Mouse (Mus musculus): ENCODE results near the gene Pepd. TPM values are rescaled to one million over a fixed set of nuclear protein-coding genes. Genes with fewer than 3 reads are reported as not detected.

Pepd gene
- total RNA-seq, 2 experiments from 2014 or later = 24.1 to 24.3 TPM

DNA sequence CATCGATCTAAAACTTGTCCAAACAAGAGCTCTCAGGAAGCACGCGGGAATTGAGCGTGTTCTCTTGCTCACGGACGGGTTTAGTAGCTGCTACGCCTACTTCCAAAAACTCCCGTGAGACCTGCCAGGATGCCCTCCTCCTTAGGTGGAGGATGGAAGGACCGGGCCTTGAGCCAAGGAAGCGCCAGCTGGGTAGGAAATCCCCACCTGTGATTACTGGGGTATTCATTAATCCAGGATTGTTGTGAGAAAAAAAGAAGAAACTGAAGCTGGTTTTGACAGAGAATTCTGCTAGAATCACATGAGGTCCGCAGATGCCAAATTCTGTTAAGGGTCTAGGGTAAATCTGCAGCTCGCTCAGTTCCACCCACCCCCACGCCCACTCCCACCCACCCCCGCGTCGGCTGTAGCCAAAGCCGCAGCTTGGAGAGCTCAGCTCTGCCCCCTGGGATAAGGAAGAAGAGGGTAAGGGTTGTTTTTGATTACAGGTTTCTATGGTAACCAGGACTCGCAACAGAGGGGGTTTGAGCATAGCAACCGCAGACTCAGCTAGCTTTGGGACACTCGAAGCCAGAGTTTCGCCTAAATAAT lies 174.2 kb downstream of the Pepd start:
- peak; percentile 28 for DNase-seq
- intact Hi-C loops (cut with DNase I) = loop anchor here (2.0 kb wide), 1 partner anchor 58 kb away; no protein-coding TSS in a partner anchor
- H3K4me3 ChIP-seq = peak overlapping the region; percentile 60
- TF ChIP-seq CTCF (IDR thresholded peaks at IDR 0.05) = 0 out of 2 replicates have a peak, but pooled peaks have one; percentile 1
- peak overlapping the region; percentile 31 for H3K27ac ChIP-seq

DNA sequence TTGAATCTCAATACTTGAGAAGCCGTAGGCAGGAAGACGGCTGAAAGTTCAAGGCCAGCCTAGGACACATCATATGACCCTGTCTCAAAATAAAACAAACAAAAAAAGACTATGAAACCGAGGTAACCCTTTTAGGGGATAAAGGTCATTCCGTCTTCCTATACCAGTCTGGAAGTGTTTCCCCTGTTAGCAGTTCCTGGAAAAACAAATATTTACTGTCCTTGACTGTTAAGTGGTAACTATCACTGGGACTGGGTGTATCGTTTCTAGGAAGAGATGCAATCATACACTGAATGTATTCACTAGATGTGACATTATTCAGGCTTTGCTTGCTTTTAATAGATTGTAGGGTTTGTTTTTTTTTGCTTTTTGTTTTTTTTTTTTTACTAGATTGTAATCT lies 178.4 kb downstream of the Pepd start:
- TF ChIP-seq CTCF (IDR thresholded peaks at IDR 0.05) = no peak
- no peak for DNase-seq
- Histone ChIP-seq H3K4me3 (no peak overlapping the region), H3K27ac (no peak overlapping the region)
- intact Hi-C loops (cut with DNase I) = no loop called here

Small RNA genes within 50 kb of the gene (microRNA-seq; reads per million reads assigned to microRNA genes)
- not detected for gene Gm25033

Other genes starting within 250 kb of the Pepd start
- gene Chst8, start 99.7 kb upstream of the Pepd start, total RNA-seq (2021) = under 1 TPM in 1 of 2 experiments, not detected in 1; 0.75 TPM
- gene Cebpg, start 144.2 kb downstream of the Pepd start, total RNA-seq (2021) = 10 to 100 TPM; 41.0 to 46.0 TPM
- gene Cebpa, start 206.9 kb downstream of the Pepd start, total RNA-seq (2021) = 1 to 10 TPM; 3.0 to 4.2 TPM